Mouse (Mus musculus) granulocyte monocyte progenitor cell, adult 5-6 weeks (primary cell): Measurements from ENCODE around the gene Stoml3. TPM values are rescaled to one million over a fixed set of nuclear protein-coding genes. Genes with fewer than 3 reads are reported as not detected.

Source experiments
- total RNA-seq, 2 experiments: library from RNA; stranded (forward) in 1 of 2; stranded (reverse) in 1 of 2; fragments of 200-712, 200-1000 nt in 1 of 2; fragments of >200 nt in 1 of 2; fragmentation: Nextera tagmentation in 1 of 2; gene quantifications; 2 replicates each; pipeline ENCODE4 v1.2.3; 2014 to 2017

Gene Stoml3
- total RNA-seq, 2 experiments from 2014 or later = not detected

Other genes with a start within 250 kb of the Stoml3 start
- gene Nhlrc3, start 25.3 kb upstream of the Stoml3 start, total RNA-seq (2014; fragmentation: Nextera tagmentation) = 7.9 and 10.1 TPM in 2 replicates
- 9.1 and 9.2 TPM in 2 replicates for gene Nhlrc3, start 25.3 kb upstream of the Stoml3 start, total RNA-seq (2017)
- gene Proser1, start 25.0 kb upstream of the Stoml3 start, total RNA-seq (2014; fragmentation: Nextera tagmentation) = 29.0 and 31.4 TPM in 2 replicates
- gene Proser1, start 25.0 kb upstream of the Stoml3 start, total RNA-seq (2017) = 4.5 and 7.1 TPM in 2 replicates
- gene Frem2, start 168.7 kb downstream of the Stoml3 start, total RNA-seq (2014; fragmentation: Nextera tagmentation) = not detected in 2 replicates
- gene Frem2, start 168.7 kb downstream of the Stoml3 start, total RNA-seq (2017) = not detected in 2 replicates